Mouse (Mus musculus) testis, adult 2 months (tissue): Measurements from ENCODE around the gene Krtap1-5.

Experiments
- CTCF ChIP-seq: fragments of 200-500 bp; IDR thresholded peaks from 2 replicates; pipeline ENCODE4 v1.5.1; 2012; ENCODE audit warnings: low read depth, mild to moderate bottlenecking, inconsistent platforms, low read length, moderate library complexity; ENCODE audit not compliant: control insufficient read depth, insufficient read depth, insufficient replicate concordance
- POLR2A ChIP-seq: fragments of 200-500 bp; IDR thresholded peaks from 2 replicates; pipeline ENCODE4 v1.6.1; 2012; ENCODE audit warnings: low read depth, mild to moderate bottlenecking, inconsistent platforms, low read length, moderate library complexity; ENCODE audit not compliant: control insufficient read depth

- TF ChIP-seq CTCF (no peak), POLR2A (no peak)
Observed at GRCm38 (mm10) chr11:99581564-99581963, 748 bp upstream of the Krtap1-5 start.
